Mouse (Mus musculus): ENCODE measurements around the gene Olfr1371. TPM values are rescaled to one million over a fixed set of nuclear protein-coding genes. Genes with fewer than 3 reads are reported as not detected.
A peak's percentile ranks its signal among the peaks of the same experiment; 100 is the strongest.

The Olfr1371 gene
- not detected in 2 replicates for total RNA-seq (2015)
- total RNA-seq (2017), result not detected in 2 replicates

GRCm38 (mm10) chr11:52213887-52214286 lies at the start of gene Olfr1371:
Gene Olfr1371 (minus strand): TSS chr11:52213987.
- ATAC-seq (ENCODE audit: poor library complexity, severe bottlenecking), result no peak

DNA sequence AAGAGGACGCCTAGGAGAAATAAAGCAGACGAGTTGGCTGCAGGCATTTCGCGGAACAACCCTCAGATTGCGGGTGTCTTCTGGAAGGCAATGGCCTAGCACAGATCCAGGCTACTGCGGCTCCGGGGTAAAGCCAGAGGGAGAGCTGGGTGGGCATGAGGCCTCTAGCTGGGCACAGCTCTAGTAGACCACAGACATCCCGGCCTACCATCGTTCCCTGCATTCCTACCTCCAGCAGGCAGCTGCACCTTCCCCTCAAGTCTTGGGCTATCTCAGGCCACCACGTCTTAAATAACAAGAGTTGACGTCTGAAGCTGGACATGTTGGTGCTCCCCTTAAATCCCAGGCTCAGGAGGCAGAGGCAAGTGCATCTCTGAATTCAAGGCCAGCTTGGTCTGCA lies 48.6 kb upstream of the Olfr1371 start:
- ATAC-seq (ENCODE audit: poor library complexity, severe bottlenecking), result no peak

DNA sequence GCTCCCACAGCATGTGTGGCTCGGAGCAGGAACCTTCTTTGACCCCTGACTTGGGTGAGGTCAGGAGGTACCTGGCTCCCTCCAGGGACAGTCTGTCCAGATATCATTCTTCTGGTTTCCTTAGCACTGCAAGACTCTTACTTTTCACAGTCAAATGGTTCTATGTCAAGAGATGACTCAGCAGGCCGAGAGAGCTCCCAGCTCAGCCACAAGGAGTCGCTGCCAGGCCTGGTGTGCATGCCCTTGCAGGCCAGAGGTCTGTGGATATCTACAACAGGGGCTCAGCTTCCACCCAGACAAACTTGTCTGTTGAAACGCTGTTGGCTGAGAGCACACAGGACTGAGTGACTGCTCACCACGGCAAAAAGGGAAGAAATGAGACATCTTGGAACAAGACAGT lies 48.1 kb upstream of the Olfr1371 start:
- peak; percentile 67 for ATAC-seq (ENCODE audit: poor library complexity, severe bottlenecking)

- ATAC-seq (ENCODE audit: poor library complexity, severe bottlenecking), result no peak
These were observed 47.1 kb upstream of the Olfr1371 start for GRCm38 (mm10) chr11:52260878-52261277.

DNA sequence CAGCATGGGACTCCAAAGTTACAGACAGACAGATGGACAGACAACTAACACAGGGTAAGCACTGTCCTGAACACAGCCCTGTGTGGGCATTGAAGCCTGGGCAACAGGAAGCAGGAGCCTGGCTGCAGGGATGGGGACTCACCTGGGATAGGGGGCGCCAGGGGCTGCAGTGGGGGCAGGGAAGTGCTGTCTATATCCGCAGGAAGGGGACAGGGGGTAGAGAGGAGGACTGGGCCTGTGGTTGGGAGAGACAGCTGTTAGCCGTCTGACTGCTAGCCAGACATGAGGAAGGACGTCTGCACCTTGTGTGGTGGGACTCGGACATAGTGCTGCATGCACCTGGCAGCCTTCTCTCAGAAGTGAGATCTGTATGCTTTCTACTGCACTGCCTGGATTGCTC lies 44.9 kb upstream of the Olfr1371 start:
- ATAC-seq (ENCODE audit: poor library complexity, severe bottlenecking), result no peak

- no peak for ATAC-seq (ENCODE audit: poor library complexity, severe bottlenecking)
These were observed 43.6 kb upstream of the Olfr1371 start for GRCm38 (mm10) chr11:52257376-52257775.

- no peak for ATAC-seq (ENCODE audit: poor library complexity, severe bottlenecking)
These were observed 41.3 kb upstream of the Olfr1371 start for GRCm38 (mm10) chr11:52255077-52255476.

DNA sequence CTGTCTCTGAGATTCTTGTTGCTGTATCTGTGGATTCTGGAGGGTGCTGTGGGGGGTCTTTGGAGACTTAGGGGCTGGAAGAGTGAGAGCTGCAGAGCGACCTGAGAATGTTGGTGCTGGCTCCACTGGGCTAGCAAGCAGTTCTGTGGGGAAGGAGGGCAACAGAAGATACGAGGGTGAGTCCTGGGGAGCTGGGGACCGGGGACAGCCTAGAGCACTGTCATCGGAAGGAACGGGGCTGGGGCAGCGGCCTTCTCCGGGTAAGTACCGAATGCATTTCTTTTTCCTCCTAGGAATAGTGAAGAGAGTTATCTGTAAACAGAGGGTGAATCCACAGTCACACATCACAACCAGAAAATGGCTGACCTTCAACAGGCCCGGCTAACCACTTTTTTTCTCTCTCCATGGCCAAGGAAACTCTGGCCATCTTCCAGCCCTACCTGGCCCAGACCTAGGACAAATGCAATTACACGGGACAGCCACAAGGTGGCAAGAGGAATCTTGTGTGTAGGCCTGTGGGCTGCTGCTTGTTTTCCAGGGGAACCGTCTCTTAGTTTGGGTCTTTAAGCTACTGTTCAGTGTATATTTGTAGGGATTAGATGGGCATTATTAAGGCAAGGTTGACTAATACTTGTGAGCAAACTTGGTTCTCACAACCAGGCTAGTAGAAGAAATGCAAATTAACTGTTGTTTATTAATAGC lies 40.0 kb upstream of the Olfr1371 start:
- peak; percentile 70 for ATAC-seq (ENCODE audit: poor library complexity, severe bottlenecking)

- no peak for ATAC-seq (ENCODE audit: poor library complexity, severe bottlenecking)
These were observed 38.9 kb upstream of the Olfr1371 start for GRCm38 (mm10) chr11:52252692-52253091.

- no peak for ATAC-seq (ENCODE audit: poor library complexity, severe bottlenecking)
These were observed 38.0 kb upstream of the Olfr1371 start for GRCm38 (mm10) chr11:52251770-52252169.

- ATAC-seq (ENCODE audit: poor library complexity, severe bottlenecking), result no peak
These were observed 35.7 kb upstream of the Olfr1371 start for GRCm38 (mm10) chr11:52249452-52249851.

DNA sequence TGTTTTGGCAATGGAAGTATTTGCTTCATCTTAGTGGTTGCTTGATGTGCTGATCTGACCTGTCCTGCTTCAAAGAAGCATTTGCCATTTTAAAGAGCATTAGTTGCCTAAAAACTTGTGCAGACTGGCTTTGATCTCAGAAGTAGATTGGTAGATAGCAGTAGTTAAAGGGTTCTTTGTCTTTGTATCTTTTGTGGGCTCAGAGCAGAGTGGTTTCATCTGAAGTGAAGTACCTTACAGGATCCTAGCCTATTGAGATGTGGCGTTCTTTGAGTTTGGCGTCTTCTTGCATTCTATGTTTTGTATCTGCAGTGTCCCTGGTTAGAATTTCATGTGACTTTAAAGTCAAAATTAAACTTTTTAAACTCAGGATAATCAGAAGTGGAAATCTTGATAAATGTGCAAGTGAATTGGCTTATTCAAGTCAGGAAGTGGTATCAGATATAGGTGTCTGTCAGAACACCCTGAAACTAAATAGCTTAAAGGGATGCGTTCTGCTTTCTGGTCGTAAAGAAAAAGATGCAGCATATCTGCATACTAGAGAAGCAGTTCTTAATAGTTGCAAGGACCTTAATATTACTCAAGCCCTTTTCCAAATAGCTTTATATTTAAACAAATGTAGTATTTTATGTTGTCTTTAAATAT lies 27.2 kb upstream of the Olfr1371 start:
- no peak for ATAC-seq (ENCODE audit: poor library complexity, severe bottlenecking)

GRCm38 (mm10) chr11:52234509-52234908 lies 20.7 kb upstream of the Olfr1371 start:
- ATAC-seq (ENCODE audit: poor library complexity, severe bottlenecking), result no peak

DNA sequence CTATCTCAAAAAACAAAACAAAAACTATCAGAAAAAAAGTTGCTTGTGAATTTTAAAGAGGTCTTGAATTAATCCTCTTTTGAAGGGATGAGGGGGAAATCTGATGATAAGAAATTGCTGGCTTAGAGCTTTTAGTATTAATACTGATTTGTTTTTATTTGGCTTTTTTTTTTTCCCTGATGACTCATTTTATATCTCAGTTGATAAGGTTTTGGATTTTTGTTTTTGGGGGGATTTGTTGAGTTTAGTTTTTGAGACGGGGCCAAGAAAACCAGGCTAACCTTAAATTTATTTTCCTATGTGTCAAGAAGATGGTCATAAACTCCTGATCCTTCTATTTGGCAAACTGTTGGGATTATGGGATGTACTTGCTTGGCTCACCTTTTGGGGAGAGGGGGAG lies 20.1 kb upstream of the Olfr1371 start:
- no peak for ATAC-seq (ENCODE audit: poor library complexity, severe bottlenecking)

GRCm38 (mm10) chr11:52233043-52233653 lies 19.4 kb upstream of the Olfr1371 start:
- no peak for ATAC-seq (ENCODE audit: poor library complexity, severe bottlenecking)

GRCm38 (mm10) chr11:52231606-52232541 lies 18.1 kb upstream of the Olfr1371 start, which contains the start of gene Skp1a:
Gene Skp1a (plus strand): TSS chr11:52231995.
- ATAC-seq (ENCODE audit: poor library complexity, severe bottlenecking), result peak; percentile 93

GRCm38 (mm10) chr11:52230694-52231093 lies 16.9 kb upstream of the Olfr1371 start:
- ATAC-seq (ENCODE audit: poor library complexity, severe bottlenecking), result no peak

DNA sequence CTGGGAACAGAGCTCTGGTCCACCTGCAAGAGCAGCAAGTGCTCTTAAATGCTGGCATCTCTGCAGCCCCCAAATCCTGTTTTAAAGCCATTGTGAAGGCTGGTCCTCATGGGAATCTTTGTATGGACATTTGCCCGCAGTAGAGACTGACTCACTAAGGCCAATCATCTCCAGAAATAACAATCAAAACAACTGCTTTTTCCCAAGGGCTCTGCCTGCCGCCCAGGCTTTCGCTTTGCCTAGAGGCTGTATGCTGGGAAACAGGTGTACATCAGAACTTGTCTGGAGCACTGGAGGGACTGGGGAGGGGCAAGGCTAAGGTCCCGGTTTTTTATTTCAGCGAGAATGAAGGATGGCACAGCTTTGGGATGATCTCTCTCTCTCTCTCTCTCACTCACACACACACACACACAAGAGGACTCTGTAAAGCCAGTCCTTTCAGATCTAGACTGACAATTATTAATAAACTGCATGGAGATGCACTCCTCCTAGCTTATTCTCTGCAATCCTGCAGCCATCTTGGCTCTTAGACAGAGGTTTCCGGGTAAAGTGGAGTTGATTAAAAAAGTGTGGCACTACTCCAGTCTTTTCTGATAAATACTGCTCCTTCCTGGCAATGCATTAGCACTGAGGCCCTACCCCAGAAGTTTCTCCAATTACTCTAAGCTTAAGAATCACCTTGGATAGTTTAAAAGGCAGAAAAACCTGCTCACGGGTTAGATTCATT lies 15.1 kb upstream of the Olfr1371 start:
- no peak for ATAC-seq (ENCODE audit: poor library complexity, severe bottlenecking)

GRCm38 (mm10) chr11:52227466-52228226 lies 13.9 kb upstream of the Olfr1371 start:
- no peak for ATAC-seq (ENCODE audit: poor library complexity, severe bottlenecking)

Measured in megakaryocyte, adult 5-6 weeks (primary cell).